Mouse (Mus musculus): Measurements from ENCODE around the gene Tmub2.

The Tmub2 gene

GRCm38 (mm10) chr11:102308104-102308503 lies 23.4 kb downstream of the Tmub2 start:
- no peak for DNase-seq (ENCODE audit: low spot score)

- peak; percentile 97 for DNase-seq (ENCODE audit: low spot score)
Measured at GRCm38 (mm10) chr11:102308979-102309378, 24.2 kb downstream of the Tmub2 start.

- no peak for DNase-seq (ENCODE audit: low spot score)
Measured at GRCm38 (mm10) chr11:102309821-102310617, 25.3 kb downstream of the Tmub2 start.

GRCm38 (mm10) chr11:102310768-102311695 lies 26.3 kb downstream of the Tmub2 start:
- DNase-seq (ENCODE audit: low spot score) = no peak

DNA sequence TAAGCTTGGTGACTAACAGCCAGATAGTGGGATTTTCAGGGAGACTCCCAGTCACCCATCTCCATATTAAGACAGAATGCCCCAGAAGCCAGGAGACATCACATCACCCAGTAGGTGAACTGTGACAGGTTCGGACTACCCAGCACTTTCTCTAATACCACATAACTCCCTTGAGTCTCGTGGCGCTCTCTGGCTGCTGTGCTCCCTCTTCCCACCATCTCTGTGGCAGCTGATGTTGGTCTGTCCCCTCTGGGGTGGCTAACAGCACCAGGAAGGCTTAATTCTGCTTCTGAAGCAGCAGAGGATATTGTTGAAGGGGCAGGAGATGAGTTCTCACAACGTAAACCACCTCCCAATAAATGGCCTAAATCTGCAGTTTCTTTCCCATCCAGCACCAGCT lies 27.2 kb downstream of the Tmub2 start:
- no peak for DNase-seq (ENCODE audit: low spot score)

- DNase-seq (ENCODE audit: low spot score) = no peak
Measured at GRCm38 (mm10) chr11:102312586-102312985, 27.9 kb downstream of the Tmub2 start.

DNA sequence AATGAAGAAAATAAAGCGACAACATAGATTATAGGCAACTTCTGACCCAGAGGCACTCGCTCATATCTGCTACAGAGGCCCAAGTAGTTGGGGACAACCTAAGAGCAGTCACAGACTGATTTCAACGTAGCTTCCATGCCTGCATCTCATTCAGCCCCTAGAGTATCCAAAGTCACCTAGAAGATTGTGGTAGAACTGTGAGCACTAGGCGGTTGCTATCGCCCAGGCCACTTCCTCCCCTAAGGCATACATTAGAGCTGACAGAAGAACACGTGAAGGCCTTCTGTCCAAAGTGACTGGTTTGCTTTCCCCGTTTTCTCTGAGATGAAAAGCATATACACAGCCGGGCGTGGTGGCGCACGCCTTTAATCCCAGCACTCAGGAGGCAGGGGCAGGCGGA lies 29.6 kb downstream of the Tmub2 start:
- DNase-seq (ENCODE audit: low spot score) = no peak

DNA sequence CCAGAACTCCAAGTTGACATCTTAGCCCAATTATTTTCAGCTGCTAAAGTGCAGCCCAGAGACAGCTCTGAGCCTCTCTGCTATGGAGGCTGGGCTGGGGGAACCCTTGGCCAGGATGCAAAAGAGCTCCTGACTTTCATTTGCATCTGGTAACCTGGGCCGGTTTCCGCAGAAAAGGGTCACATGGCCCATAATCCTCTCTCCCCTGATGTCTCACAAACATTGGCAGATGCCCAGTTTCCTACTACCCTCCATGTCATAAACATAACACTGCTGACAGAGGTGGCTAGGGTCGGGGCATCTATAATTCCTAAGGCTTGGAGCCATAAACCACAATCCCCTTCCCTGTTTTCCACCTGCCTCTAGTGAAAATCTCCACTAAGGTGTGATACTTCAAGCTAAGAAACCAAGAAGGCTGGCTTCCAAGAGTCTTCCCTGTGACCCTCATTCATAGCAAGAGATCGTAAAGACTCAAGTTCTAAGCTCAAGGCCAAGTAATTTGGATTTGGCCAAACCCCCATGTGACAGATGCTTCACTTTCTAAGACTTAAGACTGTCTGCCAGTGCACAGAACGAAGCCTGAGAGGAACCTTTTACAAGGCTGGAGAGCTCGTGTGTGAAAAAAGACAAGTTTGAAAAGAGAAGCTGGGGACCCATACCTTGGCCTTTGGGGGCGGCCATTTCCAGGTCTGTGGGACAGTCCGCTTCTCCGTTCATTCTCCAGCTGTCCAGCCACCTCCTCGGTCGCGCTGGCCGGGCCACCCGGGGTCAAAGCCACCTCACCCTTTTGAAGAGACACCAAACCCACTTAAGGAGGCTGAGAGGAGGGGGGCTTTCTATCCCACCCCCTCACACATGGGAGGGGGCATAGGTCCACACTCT lies 31.2 kb downstream of the Tmub2 start:
- no peak for DNase-seq (ENCODE audit: low spot score)

- peak; percentile 93 for DNase-seq (ENCODE audit: low spot score)
Measured at GRCm38 (mm10) chr11:102316572-102317297, 32.0 kb downstream of the Tmub2 start.

DNA sequence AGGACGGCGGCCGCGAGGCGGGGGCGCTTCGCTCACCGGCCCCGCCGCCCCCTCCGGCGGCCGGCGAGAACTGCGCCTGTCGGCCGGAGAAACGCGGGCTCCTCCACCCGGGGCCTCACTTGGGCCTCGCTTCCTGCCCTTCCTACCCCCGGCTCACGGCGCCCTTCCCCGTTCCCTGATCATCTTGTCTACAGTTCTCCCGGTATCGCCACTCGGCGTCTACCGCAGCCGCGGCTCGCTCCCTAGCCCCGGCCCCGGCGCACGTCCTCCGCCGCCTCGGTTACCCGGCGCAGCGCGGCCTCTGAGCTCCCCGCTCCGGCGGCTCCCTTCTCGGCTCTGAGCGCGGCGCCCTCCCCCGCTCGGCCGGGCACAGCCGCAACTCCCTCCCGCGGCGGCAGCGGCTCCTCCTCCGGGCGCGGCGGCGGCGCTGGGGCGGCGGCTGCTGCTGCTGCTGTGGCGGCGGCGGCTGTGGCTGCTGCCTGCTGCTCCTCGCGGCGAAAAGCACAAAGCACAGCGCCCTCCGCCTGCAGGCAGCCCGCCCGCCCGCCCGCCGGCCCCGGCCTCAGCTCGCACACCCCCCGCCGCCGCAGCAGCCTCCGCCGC lies 32.7 kb downstream of the Tmub2 start:
- DNase-seq (ENCODE audit: low spot score) = peak; percentile 44

DNA sequence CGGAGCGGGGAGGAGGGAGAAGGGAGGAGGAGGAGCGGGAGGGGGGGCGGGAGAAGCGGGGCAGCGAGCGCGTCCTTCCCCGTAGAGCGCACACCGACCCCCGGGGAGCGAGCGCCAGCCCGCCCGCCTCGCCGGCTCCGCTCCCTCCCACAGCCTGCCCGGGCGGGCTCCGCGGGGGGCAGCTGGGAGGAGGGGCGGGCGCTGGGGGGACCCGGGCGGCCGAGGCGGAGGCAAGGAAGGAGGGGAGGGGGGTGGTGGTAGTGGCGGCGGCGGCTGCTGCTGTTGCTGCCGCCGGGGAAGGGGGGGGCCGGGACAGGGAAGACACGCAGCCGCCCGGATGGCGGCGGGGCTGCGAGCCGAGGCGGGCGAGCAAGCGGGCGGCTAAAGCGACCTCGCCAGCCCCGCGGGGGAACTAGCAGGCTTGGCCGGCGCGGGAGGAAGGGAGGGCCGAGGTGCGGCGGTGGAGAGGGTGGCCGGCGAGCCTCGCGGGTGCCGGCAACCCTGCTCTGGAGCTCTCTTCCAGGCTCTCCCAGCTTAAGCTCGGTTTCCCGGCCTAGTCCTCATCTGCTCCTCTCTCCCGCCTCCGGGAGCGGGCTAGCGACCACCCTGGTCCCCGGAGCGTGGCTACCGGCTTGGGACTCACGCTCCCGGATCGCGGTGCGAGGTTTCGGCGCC lies 33.3 kb downstream of the Tmub2 start:
- DNase-seq (ENCODE audit: low spot score) = peak; percentile 69

GRCm38 (mm10) chr11:102318576-102319409 lies 34.1 kb downstream of the Tmub2 start:
- DNase-seq (ENCODE audit: low spot score) = peak; percentile 30

DNA sequence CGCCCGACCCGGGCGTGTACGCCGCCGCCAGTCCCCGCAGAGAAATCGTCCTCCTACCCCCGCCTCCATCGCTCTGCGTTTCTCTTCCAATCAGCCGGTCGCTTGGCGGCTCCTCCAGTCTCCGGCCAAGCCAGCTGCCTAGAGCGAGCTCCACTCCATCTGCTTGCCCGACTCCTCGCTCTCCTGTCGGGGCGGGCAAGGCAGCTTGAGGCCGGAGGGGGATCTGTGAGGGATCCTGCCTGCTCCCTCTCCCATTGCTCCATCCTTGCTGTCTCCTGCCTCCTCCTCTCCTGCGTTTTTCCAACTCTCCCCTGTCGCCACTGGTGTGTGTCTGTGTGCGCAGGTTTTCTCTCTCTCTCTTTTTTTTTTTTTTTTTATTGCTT lies 34.7 kb downstream of the Tmub2 start, which contains the start of gene Ubtf:
Ubtf (minus strand) TSS at position 333 of the 383 bp plus-strand sequence.
- DNase-seq (ENCODE audit: low spot score) = peak; percentile 79

- peak; percentile 91 for DNase-seq (ENCODE audit: low spot score)
Measured at GRCm38 (mm10) chr11:102319941-102320685, 35.4 kb downstream of the Tmub2 start.

DNA sequence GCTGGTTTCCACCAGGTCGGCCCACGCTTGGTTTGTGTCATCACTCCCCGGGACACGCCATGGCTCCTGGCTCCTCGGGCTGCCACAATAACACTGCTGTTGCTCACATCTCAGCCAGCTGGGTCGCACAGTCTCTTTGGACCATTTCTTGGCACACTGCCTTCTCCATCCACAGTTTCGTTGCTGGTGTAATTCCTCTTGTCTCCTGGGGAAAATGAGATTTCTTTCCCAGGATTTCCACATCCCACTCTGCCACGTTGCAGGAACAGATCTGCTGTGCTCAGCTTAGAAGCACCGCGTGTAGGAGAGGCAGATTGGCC lies 35.9 kb downstream of the Tmub2 start:
- peak; percentile 65 for DNase-seq (ENCODE audit: low spot score)

DNA sequence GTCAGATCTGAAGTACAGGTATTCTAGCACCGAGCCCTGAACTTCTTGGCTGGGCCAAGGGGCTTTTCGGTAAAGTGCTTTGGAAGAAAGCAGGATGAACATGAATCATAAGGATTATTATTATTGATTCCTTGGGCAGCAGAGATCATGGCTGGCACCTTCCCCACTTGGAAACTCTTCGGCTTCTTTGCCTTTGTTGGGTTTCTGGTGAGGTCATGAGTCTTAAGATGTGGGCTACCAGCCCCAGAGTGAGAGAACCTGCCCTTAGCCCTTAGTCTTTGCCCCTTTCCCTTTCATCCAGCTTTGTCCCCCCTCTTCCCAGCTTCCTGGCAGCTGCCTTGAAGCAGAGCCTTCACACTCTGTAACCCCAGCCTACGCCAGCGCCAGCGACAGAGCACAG lies 37.2 kb downstream of the Tmub2 start:
- no peak for DNase-seq (ENCODE audit: low spot score)

DNA sequence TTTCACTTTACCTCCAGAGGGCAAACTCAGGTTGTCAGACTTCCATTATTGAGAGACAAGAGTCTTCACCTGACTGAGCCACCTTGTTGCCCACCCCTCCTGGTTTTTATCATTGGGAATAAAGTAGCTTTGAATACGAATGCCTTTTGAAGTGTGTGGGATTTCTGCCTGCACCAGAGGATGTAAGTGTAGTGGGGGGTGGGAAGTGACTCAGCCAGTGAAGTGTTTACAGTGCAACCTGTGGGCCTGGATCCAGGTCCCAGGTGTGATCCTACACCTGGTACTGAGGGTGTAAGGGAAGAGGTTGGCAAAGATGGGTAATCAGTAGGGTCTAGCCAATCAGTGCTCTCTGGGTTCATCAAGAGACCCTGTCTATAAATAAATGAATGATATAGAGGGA lies 38.8 kb downstream of the Tmub2 start:
- peak; percentile 44 for DNase-seq (ENCODE audit: low spot score)

DNA sequence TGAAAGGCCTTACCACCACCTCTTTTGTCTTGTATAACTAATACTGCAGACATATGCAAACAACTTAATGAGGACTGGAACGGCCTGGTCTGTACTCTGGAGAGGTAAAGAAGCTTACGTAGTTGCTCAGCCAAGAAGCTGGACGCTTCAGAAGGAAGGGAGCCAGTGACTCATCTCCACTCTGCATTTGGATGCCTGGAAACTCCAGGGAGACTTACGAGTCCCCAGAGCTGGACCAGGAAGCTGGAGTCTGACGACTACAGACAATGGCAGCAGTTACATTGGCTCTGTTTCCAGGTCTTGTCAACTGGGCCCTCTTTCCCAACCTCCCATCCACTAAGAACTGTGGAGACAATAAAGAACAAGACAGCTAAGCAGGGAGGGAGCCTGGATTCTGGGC lies 42.5 kb downstream of the Tmub2 start:
- no peak for DNase-seq (ENCODE audit: low spot score)

GRCm38 (mm10) chr11:102327839-102328238 lies 43.1 kb downstream of the Tmub2 start:
- no peak for DNase-seq (ENCODE audit: low spot score)

All from lung, postnatal 25 days (tissue).